Mouse (Mus musculus) lung, postnatal 0 days (tissue): ENCODE measurements around the gene Slc25a33. TPM values are rescaled to one million over a fixed set of nuclear protein-coding genes. Genes with fewer than 3 reads are reported as not detected.

ENCODE experiments used
- ATAC-seq: fragments of 200-750 bp; cut with Nextera tagmentation; 2 replicates; pipeline ENCODE4 v1.8.0; 2017; ENCODE audit warnings: moderate library complexity
- DNase-seq: peaks from one replicate; pipeline ENCODE4 v3.0.0-alpha.2; 2016; ENCODE audit warnings: low spot score
- H3K27ac ChIP-seq: fragments of 300-500 bp; sonication (generic); 2 replicates; pipeline ENCODE4 v1.5.1; 2014; ENCODE audit warnings: antibody characterized with exemption, mild to moderate bottlenecking, low read length, mixed read lengths
- H3K27me3 ChIP-seq: fragments of 300-500 bp; sonication (generic); replicated peaks from 2 replicates; pipeline ENCODE4 v1.6.1; 2014; ENCODE audit warnings: low read length, mixed read lengths; ENCODE audit not compliant: insufficient read depth
- H3K36me3 ChIP-seq: fragments of 300-500 bp; sonication (generic); 2 replicates; pipeline ENCODE4 v1.6.1; 2014; ENCODE audit warnings: low read length, mixed read lengths; ENCODE audit not compliant: insufficient read depth
- H3K4me1 ChIP-seq: fragments of 300-500 bp; sonication (generic); 2 replicates; pipeline ENCODE4 v1.6.1; 2014; ENCODE audit warnings: antibody characterized with exemption, low read depth, low read length, mixed read lengths; ENCODE audit not compliant: insufficient read depth
- H3K4me2 ChIP-seq: fragments of 300-500 bp; sonication (generic); replicated peaks from 2 replicates; pipeline ENCODE4 v1.6.1; 2014; ENCODE audit warnings: low read depth, mild to moderate bottlenecking, low read length, moderate library complexity, mixed read lengths
- H3K4me3 ChIP-seq: fragments of 300-500 bp; sonication (generic); 2 replicates; pipeline ENCODE4 v1.5.1; 2014; ENCODE audit warnings: low read depth, low read length
- H3K9ac ChIP-seq: fragments of 300-500 bp; sonication (generic); replicated peaks from 2 replicates; pipeline ENCODE4 v1.6.1; 2014; ENCODE audit warnings: low read depth, mild to moderate bottlenecking
- H3K9me3 ChIP-seq: fragments of 300-500 bp; sonication (generic); 2 replicates; pipeline ENCODE4 v1.6.1; 2016; ENCODE audit warnings: low read length, mixed read lengths
- CTCF ChIP-seq: IDR thresholded peaks from 2 replicates; pipeline ENCODE4 v1.5.1; 2016; ENCODE audit warnings: antibody characterized with exemption, mild to moderate bottlenecking
- EP300 ChIP-seq: IDR thresholded peaks from 2 replicates; pipeline ENCODE4 v1.6.1; 2016; ENCODE audit warnings: antibody characterized with exemption, mild to moderate bottlenecking, control low read depth
- WGBS: fragments of 180-500 bp; shearing (Covaris S2); extraction: QIAGEN DNeasy Blood & Tissue Kit; methylation state at CpG from one replicate; pipeline ENCODE4 v1.1.7; 2014; 5-methylcytosine and 5-hydroxymethylcytosine counted together
- polyA plus RNA-seq: library from polyadenylated mRNA; unstranded; fragments of >200 nt; fragmentation: Nextera tagmentation; extraction: Ambion mirVana; gene quantifications from 2 replicates; pipeline ENCODE4 v1.2.1, GENCODE M21; 2015

The Slc25a33 gene
- polyA plus RNA-seq, 1 experiment from 2014 or later = 8.6 TPM

DNA sequence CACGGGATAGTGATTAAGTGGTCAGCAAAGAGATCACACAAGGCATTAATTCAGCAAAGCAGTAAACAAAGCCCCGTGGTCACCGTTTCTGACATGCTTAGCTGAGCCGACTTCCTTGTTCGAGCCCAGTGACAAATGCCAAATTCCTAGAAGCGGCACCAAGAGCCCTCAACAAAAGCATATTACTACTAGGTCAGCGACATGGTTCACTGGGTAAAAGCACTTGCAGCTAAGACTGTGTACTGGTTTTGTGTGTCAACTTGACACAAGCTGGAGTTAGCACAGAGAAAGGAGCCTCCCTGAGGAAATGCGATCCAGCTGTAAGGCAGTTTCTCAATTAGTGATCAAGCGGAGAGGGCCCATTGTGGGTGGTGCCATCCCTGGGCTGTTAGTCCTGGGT, 28.2 kb upstream of the Slc25a33 start:
- DNase-seq (no peak), ATAC-seq (no peak)
- H3K4me3 ChIP-seq = no peak overlapping the region
- WGBS = 49% methylated on average over 9 of the region's 9 CpGs
- no peaks in the 10 kb centered on the region for H3K27me3 ChIP-seq
- H3K9me3 ChIP-seq = no peaks in the 10 kb centered on the region
- H3K4me1 ChIP-seq = no peaks in the 10 kb centered on the region
- H3K4me2 ChIP-seq = no peak overlapping the region
- no peak overlapping the region for H3K27ac ChIP-seq
- no peaks in the 10 kb centered on the region for H3K36me3 ChIP-seq
- no peak for TF ChIP-seq EP300
- TF ChIP-seq CTCF = no peak
- no peak overlapping the region for H3K9ac ChIP-seq

DNA sequence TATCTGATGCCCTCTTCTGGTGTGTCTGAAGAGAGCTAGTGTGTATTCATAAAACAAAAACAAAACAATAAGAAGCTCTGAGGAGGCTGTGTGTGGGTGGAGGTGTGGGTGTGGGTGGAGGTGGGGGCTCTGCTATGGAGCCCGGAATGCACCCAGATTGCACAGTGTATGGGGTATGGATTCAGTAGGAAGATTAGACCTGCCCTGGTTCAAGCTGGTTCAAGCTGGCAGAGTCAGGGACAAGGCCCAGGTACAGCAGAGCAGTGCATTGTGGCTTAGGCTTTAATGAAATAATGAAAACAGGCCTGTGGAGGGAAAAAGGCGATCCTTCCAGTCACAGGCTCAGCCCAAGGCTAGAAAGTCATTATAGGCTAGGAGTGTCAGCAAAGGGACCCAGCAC, 26.5 kb upstream of the Slc25a33 start:
- Histone ChIP-seq H3K9ac (no peak overlapping the region), H3K4me2 (no peak overlapping the region), H3K27me3 (no peaks in the 10 kb centered on the region), H3K27ac (no peak overlapping the region), H3K4me1 (no peaks in the 10 kb centered on the region), H3K4me3 (no peak overlapping the region), H3K36me3 (no peaks in the 10 kb centered on the region), H3K9me3 (no peaks in the 10 kb centered on the region)
- TF ChIP-seq EP300 = no peak
- no peak for TF ChIP-seq CTCF
- no peak for ATAC-seq
- 89% methylated on average over 2 of the region's 2 CpGs for WGBS
- DNase-seq = no peak

DNA sequence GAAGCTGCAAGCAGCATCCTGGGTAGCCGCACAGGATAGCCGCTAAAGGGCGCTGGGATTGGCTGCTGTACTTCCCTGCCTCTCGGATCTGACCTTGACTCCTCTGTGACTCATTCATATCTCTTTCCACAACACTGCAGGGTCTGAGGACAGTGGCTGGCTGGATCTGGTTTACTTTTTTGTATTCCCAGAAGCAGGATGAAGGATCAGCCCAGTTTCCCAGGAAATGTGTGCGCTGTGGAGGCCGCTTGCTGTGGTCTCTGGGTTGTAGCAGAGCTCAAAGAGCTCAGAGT, 26.0 kb upstream of the Slc25a33 start:
- ATAC-seq = peak; percentile 69
- Histone ChIP-seq H3K9ac (no peak overlapping the region), H3K9me3 (no peaks in the 10 kb centered on the region), H3K27ac (no peak overlapping the region; the same call in 1 of the 2 replicates), H3K4me3 (no peak overlapping the region), H3K4me1 (no peaks in the 10 kb centered on the region), H3K27me3 (no peaks in the 10 kb centered on the region), H3K4me2 (no peak overlapping the region), H3K36me3 (no peaks in the 10 kb centered on the region)
- 74% methylated on average over 6 of the region's 6 CpGs for WGBS
- peak; percentile 54 for DNase-seq
- TF ChIP-seq EP300 (no peak), CTCF (no peak)

DNA sequence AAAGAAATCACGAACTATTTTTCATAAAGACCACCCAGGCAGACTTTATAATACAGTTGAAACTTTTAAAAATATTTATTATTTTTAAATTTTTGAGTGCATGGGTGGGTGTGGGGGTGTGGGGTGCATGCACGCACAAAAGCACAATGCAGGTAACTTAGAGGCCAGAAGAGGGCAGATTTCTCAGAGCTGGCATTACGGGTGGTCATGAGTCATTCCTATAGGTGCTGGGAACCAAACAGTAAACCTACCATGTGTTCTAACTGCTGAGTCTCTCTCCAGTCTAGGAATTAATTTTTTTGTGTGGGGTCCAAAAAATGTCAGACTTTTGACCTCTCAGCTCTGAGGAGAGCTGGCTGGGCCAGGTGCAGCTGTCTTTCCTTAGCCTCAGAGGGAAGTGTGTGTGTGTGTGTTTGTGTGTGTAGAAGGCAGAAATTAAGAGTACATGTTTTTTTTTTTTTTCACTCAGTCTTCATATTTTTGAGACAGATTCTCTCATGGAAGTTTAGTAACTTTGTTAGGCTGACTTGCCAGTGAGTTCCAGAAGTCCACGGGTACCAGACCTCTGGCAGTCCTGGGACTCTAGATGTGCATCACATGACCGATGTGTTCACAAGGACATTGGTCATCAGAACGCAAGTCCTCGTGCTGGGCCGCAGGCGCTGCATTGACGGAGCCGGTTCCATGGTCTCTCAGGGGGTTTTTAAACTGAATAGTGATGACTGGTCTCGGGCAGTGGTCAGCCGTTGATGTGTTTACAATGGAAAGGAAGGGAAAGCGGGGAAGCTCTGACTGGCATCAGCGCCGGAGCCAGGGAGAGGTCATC, 25.5 kb upstream of the Slc25a33 start:
- no peak for DNase-seq
- Histone ChIP-seq H3K4me3 (no peak overlapping the region), H3K4me2 (no peak overlapping the region), H3K27ac (no peak overlapping the region; the same call in 1 of the 2 replicates), H3K4me1 (no peaks in the 10 kb centered on the region), H3K9me3 (no peaks in the 10 kb centered on the region), H3K27me3 (no peaks in the 10 kb centered on the region), H3K36me3 (no peaks in the 10 kb centered on the region), H3K9ac (no peak overlapping the region)
- 70% methylated on average over 16 of the region's 16 CpGs for WGBS
- ATAC-seq = no peak
- TF ChIP-seq EP300 (no peak), CTCF (no peak)

GRCm38 (mm10) chr4:149798684-149799309, 24.7 kb upstream of the Slc25a33 start:
- no peak overlapping the region for H3K27ac ChIP-seq
- H3K4me1 ChIP-seq = no peaks in the 10 kb centered on the region
- H3K4me3 ChIP-seq = no peak overlapping the region
- no peak for TF ChIP-seq CTCF
- TF ChIP-seq EP300 = no peak
- H3K9me3 ChIP-seq = no peaks in the 10 kb centered on the region
- H3K4me2 ChIP-seq = no peak overlapping the region
- H3K27me3 ChIP-seq = no peaks in the 10 kb centered on the region
- H3K9ac ChIP-seq = no peak overlapping the region
- peak; percentile 71 for ATAC-seq
- DNase-seq = peak; percentile 46
- 28% methylated on average over 7 of the region's 7 CpGs for WGBS
- H3K36me3 ChIP-seq = no peaks in the 10 kb centered on the region

DNA sequence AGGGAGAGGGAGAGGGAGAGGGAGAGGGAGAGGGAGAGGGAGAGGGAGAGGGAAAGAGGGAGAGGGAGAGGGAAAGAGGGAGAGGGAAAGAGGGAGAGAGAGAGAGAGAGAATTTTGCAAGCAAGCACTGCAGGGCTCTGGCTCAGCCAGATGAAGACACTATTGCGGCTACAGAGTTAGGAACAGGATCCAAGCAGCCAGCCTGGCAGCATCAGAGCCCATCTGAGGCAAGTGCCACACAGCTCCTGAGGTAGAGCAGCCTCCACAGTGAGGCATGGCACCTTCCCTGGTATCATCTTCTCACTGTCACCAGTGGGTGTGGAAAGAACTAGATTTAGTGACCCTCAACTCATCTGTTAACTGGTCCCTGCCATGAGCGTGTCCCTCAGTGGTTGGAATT, 24.0 kb upstream of the Slc25a33 start:
- DNase-seq = no peak
- WGBS = 64% methylated on average over 2 of the region's 2 CpGs
- Histone ChIP-seq H3K4me2 (no peak overlapping the region), H3K27ac (no peak overlapping the region), H3K27me3 (no peaks in the 10 kb centered on the region), H3K9ac (no peak overlapping the region), H3K4me1 (no peaks in the 10 kb centered on the region), H3K9me3 (no peaks in the 10 kb centered on the region), H3K36me3 (no peaks in the 10 kb centered on the region), H3K4me3 (no peak overlapping the region)
- no peak; the same call in 1 of the 2 replicates for ATAC-seq
- TF ChIP-seq CTCF = no peak
- no peak for TF ChIP-seq EP300
